Mouse (Mus musculus): ENCODE measurements at regions not wholly inside any gene's neighbourhood (a gene's known extent, or its start where the extent isn't known, plus 50 kb on each side); places are given as distances from the start of the nearest gene placed in this dataset.
A peak's percentile ranks its signal among the peaks of the same experiment; 100 is the strongest.

GRCm38 (mm10) chr1:23256630-23257001 lies 141.0 kb downstream of the Ogfrl1 start:
- H3K4me1 ChIP-seq (ENCODE audit: control insufficient read depth, insufficient read depth, insufficient read length, low read length): no peaks in the 10 kb centered on the region
- H3K27me3 ChIP-seq (ENCODE audit: control insufficient read depth, insufficient read depth, low read length): no peaks in the 10 kb centered on the region
- H3K4me3 ChIP-seq (ENCODE audit: low read depth, low read length): peak overlapping the region; percentile 82
- TF ChIP-seq CTCF (IDR thresholded peaks at IDR 0.05; ENCODE audit: extremely low read depth, insufficient read length, insufficient replicate concordance, low read depth, low read length) (no peak), POLR2A (IDR thresholded peaks at IDR 0.05; ENCODE audit: low read depth, low read length) (no peak)
- H3K27ac ChIP-seq (ENCODE audit: insufficient read depth, low read depth, low read length): peak overlapping the region; percentile 65
- under 1% methylated on average over 45 of the region's 45 CpGs for WGBS
- no peaks in the 10 kb centered on the region for H3K36me3 ChIP-seq (ENCODE audit: control insufficient read depth, insufficient read depth, low read length)

- H3K27me3 ChIP-seq (ENCODE audit: control insufficient read depth, insufficient read depth, low read length): no peaks in the 10 kb centered on the region
- TF ChIP-seq CTCF (IDR thresholded peaks at IDR 0.05; ENCODE audit: extremely low read depth, insufficient read length, insufficient replicate concordance, low read depth, low read length) (no peak), POLR2A (IDR thresholded peaks at IDR 0.05; ENCODE audit: low read depth, low read length) (peak; percentile 72; the same call in 1 of the 2 replicates)
- whole genome bisulfite sequencing: 1% methylated on average over 79 of the region's 80 CpGs
- no peaks in the 10 kb centered on the region for H3K36me3 ChIP-seq (ENCODE audit: control insufficient read depth, insufficient read depth, low read length)
- H3K4me3 ChIP-seq (ENCODE audit: low read depth, low read length): peak overlapping the region; percentile 82
- H3K4me1 ChIP-seq (ENCODE audit: control insufficient read depth, insufficient read depth, insufficient read length, low read length): no peaks in the 10 kb centered on the region
- peak overlapping the region; percentile 65 for H3K27ac ChIP-seq (ENCODE audit: insufficient read depth, low read depth, low read length)
Observed at GRCm38 (mm10) chr1:23255925-23256629, 141.5 kb downstream of the Ogfrl1 start.

- Histone ChIP-seq H3K36me3 (ENCODE audit: control insufficient read depth, insufficient read depth, low read length) (no peaks in the 10 kb centered on the region), H3K4me3 (ENCODE audit: low read depth, low read length) (no peak overlapping the region), H3K27me3 (ENCODE audit: control insufficient read depth, insufficient read depth, low read length) (no peaks in the 10 kb centered on the region), H3K27ac (ENCODE audit: insufficient read depth, low read depth, low read length) (no peak overlapping the region), H3K4me1 (ENCODE audit: control insufficient read depth, insufficient read depth, insufficient read length, low read length) (no peaks in the 10 kb centered on the region)
- WGBS: 49% methylated on average over 8 of the region's 8 CpGs
- TF ChIP-seq POLR2A (IDR thresholded peaks at IDR 0.05; ENCODE audit: low read depth, low read length): no peak
- TF ChIP-seq CTCF (IDR thresholded peaks at IDR 0.05; ENCODE audit: extremely low read depth, insufficient read length, insufficient replicate concordance, low read depth, low read length): no peak
Observed at GRCm38 (mm10) chr1:23254235-23254634, 143.3 kb downstream of the Ogfrl1 start.

GRCm38 (mm10) chr1:23231522-23231921 lies 129.5 kb upstream of the 4933415F23Rik start:
- H3K36me3 ChIP-seq (ENCODE audit: control insufficient read depth, insufficient read depth, low read length): no peaks in the 10 kb centered on the region
- no peaks in the 10 kb centered on the region for H3K27me3 ChIP-seq (ENCODE audit: control insufficient read depth, insufficient read depth, low read length)
- H3K4me1 ChIP-seq (ENCODE audit: control insufficient read depth, insufficient read depth, insufficient read length, low read length): no peaks in the 10 kb centered on the region
- 76% methylated on average over 1 of the region's 1 CpGs for WGBS
- TF ChIP-seq CTCF (IDR thresholded peaks at IDR 0.05; ENCODE audit: extremely low read depth, insufficient read length, insufficient replicate concordance, low read depth, low read length) (no peak), POLR2A (IDR thresholded peaks at IDR 0.05; ENCODE audit: low read depth, low read length) (no peak)
- no peak overlapping the region for H3K4me3 ChIP-seq (ENCODE audit: low read depth, low read length)
- H3K27ac ChIP-seq (ENCODE audit: insufficient read depth, low read depth, low read length): no peak overlapping the region

GRCm38 (mm10) chr1:23228478-23228877 lies 126.4 kb upstream of the 4933415F23Rik start:
- H3K36me3 ChIP-seq (ENCODE audit: control insufficient read depth, insufficient read depth, low read length): no peaks in the 10 kb centered on the region
- no peak for TF ChIP-seq CTCF (IDR thresholded peaks at IDR 0.05; ENCODE audit: extremely low read depth, insufficient read length, insufficient replicate concordance, low read depth, low read length)
- no peak for TF ChIP-seq POLR2A (IDR thresholded peaks at IDR 0.05; ENCODE audit: low read depth, low read length)
- no peak overlapping the region for H3K4me3 ChIP-seq (ENCODE audit: low read depth, low read length)
- H3K27ac ChIP-seq (ENCODE audit: insufficient read depth, low read depth, low read length): no peak overlapping the region
- no peaks in the 10 kb centered on the region for H3K4me1 ChIP-seq (ENCODE audit: control insufficient read depth, insufficient read depth, insufficient read length, low read length)
- WGBS: 31% methylated on average over 6 of the region's 6 CpGs
- H3K27me3 ChIP-seq (ENCODE audit: control insufficient read depth, insufficient read depth, low read length): no peaks in the 10 kb centered on the region

GRCm38 (mm10) chr1:23214462-23215158 lies 112.6 kb upstream of the 4933415F23Rik start:
- Histone ChIP-seq H3K4me3 (ENCODE audit: low read depth, low read length) (no peak overlapping the region), H3K27ac (ENCODE audit: insufficient read depth, low read depth, low read length) (no peak overlapping the region), H3K4me1 (ENCODE audit: control insufficient read depth, insufficient read depth, insufficient read length, low read length) (no peaks in the 10 kb centered on the region), H3K27me3 (ENCODE audit: control insufficient read depth, insufficient read depth, low read length) (no peaks in the 10 kb centered on the region), H3K36me3 (ENCODE audit: control insufficient read depth, insufficient read depth, low read length) (no peaks in the 10 kb centered on the region)
- WGBS: 73% methylated on average over 13 of the region's 13 CpGs
- no peak for TF ChIP-seq POLR2A (IDR thresholded peaks at IDR 0.05; ENCODE audit: low read depth, low read length)
- no peak for TF ChIP-seq CTCF (IDR thresholded peaks at IDR 0.05; ENCODE audit: extremely low read depth, insufficient read length, insufficient replicate concordance, low read depth, low read length)

- H3K4me1 ChIP-seq (ENCODE audit: control insufficient read depth, insufficient read depth, insufficient read length, low read length): no peaks in the 10 kb centered on the region
- H3K27me3 ChIP-seq (ENCODE audit: control insufficient read depth, insufficient read depth, low read length): no peaks in the 10 kb centered on the region
- WGBS: 56% methylated on average over 1 of the region's 1 CpGs
- no peak overlapping the region for H3K4me3 ChIP-seq (ENCODE audit: low read depth, low read length)
- H3K27ac ChIP-seq (ENCODE audit: insufficient read depth, low read depth, low read length): no peak overlapping the region
- H3K36me3 ChIP-seq (ENCODE audit: control insufficient read depth, insufficient read depth, low read length): no peaks in the 10 kb centered on the region
- TF ChIP-seq POLR2A (IDR thresholded peaks at IDR 0.05; ENCODE audit: low read depth, low read length) (no peak), CTCF (IDR thresholded peaks at IDR 0.05; ENCODE audit: extremely low read depth, insufficient read length, insufficient replicate concordance, low read depth, low read length) (no peak)
Observed at GRCm38 (mm10) chr1:23207843-23208242, 105.8 kb upstream of the 4933415F23Rik start.

Data from small intestine, adult 2 months (tissue).